Mouse (Mus musculus): ENCODE results near the gene Plekhd1. TPM values are rescaled to one million over a fixed set of nuclear protein-coding genes. Genes with fewer than 3 reads are reported as not detected.

Plekhd1 gene
- total RNA-seq, 2 experiments from 2014 or later = not detected

- no peak for ATAC-seq (ENCODE audit: poor library complexity, severe bottlenecking)
Observed at GRCm38 (mm10) chr12:80746031-80746813, 53.8 kb downstream of the Plekhd1 start.

- ATAC-seq (ENCODE audit: poor library complexity, severe bottlenecking) = no peak
Observed at GRCm38 (mm10) chr12:80751556-80751955, 59.2 kb downstream of the Plekhd1 start.

DNA sequence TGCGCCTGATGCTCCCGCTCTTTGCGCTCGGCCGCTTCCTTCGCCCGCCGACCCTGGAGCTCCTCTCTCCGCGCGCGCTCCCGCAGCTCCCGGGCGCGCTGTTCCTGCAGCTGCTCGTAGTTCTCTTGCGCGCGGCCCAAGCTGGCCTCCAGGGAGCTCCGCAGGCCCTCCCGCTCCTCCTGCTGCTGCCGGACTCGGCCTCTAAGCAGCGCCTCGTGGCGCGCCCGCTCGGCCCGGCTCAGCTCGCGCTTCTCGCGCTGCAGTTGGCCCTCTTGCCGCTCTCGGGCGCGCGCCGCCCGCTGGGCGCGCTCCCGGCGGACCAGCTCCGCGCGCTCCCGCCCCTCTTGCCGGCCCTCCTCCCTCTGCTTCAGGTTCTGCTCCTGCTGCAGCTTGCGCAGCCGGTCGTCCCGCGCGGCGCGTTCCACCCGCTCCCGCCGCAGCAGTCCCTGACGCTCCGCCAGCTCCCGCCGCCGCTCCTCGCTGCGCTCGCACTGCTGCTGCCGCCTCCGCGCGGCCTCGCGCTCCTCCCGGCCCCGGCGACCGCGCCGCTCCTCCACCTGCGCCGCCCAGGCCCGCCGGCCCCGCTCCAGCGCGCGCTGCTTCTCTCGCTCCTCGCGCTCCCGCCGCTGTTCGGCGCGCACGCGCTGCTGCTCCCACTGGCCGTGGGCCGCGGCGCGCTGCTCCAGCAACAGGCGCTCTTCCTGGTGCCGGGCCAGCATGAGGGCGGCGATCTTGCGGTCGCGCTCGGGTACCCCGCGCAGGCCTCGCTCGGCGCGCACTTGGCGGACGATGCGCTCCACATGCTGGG is 65.6 kb downstream of the Plekhd1 start:
- ATAC-seq (ENCODE audit: poor library complexity, severe bottlenecking) = 0 out of 2 replicates have a peak, but pooled peaks have one; percentile 31

DNA sequence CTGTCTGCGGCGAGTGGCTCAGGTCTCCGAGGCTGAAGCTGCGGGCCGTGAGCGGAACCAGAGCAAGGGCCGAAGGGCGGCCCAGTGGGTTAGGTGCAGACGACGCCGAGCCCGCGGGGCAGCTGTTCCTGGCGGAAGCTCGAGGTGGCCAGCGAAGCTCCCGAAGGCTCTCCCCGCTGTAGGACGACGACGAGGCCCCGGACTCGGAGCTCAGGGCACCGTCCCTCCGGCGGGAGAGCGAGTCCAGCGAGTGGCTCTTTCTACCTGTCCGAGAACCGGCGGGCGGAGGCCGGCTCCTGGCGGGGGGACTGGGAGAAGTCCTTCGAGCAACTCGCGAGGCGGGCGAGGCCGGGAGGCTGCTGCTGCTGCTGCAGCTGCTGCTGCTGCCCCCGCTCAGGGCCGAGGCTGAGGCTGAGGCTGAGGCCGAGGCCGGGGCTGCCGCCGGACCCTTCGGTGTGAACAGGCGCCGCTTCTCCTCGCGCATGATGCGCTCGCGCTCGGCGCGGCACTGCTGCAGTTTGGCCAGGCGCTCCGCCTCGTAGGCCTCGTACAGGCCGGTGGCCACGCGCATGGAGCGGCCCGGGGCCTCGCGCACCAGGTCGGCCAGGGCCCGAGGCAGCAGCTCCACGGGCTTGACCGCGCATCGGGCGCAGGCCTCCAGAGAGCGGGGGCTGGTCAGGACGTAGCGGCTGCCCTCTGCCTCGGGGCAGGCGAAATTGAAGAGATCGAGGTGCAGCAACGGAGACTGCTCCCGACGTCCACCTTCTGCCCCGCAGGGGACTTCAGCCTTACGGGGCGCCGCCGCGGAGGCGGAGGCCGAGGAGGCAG is 66.4 kb downstream of the Plekhd1 start:
- no peak for ATAC-seq (ENCODE audit: poor library complexity, severe bottlenecking)

GRCm38 (mm10) chr12:80759387-80759712 is 67.0 kb downstream of the Plekhd1 start:
- no peak for ATAC-seq (ENCODE audit: poor library complexity, severe bottlenecking)

- no peak for ATAC-seq (ENCODE audit: poor library complexity, severe bottlenecking)
Observed at GRCm38 (mm10) chr12:80759713-80760395, 67.5 kb downstream of the Plekhd1 start.

DNA sequence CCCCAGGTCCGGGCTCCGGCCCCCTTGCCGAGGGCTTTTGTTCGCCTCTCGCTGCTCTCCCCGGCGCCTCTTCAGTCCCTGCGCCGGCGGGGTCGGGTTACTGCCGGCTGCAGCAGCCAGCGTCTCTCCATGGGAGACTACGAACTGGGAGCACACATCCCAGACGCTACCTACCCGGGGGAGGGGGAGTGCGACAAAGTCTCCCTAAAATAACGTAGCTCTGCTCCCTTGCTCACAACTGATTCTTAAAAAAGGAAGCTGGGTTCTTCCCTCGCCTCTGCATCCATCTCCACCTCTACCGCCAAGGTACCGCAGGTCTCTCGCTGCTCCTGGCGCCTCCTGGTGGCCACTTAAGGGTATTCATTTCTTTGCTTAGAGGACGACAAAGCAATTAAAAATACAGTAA is 68.0 kb downstream of the Plekhd1 start, which contains the start of gene Ccdc177:
Ccdc177 (minus strand) TSS at position 292 of the 406 bp plus-strand sequence.
- ATAC-seq (ENCODE audit: poor library complexity, severe bottlenecking) = peak; percentile 88

DNA sequence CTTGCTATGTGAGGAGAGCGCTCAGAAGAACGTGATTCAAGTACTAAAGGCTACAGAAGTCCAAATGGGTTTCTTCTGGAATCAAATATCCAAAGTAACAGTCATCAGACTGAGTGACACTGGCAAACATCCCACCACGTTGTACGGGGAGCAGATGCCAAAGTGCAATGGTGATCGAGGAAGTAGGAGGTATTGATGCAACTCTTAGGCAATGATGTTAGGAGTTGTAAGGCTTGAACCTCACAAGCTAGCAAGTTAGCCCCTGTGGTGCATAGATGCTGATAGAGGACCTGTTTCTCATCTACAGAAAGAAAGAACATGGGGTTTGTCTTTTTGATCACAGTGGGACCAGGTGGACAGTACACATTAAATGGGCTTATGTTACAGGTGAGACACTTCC is 70.6 kb downstream of the Plekhd1 start:
- no peak for ATAC-seq (ENCODE audit: poor library complexity, severe bottlenecking)

GRCm38 (mm10) chr12:80764116-80764515 is 71.7 kb downstream of the Plekhd1 start:
- ATAC-seq (ENCODE audit: poor library complexity, severe bottlenecking) = no peak

DNA sequence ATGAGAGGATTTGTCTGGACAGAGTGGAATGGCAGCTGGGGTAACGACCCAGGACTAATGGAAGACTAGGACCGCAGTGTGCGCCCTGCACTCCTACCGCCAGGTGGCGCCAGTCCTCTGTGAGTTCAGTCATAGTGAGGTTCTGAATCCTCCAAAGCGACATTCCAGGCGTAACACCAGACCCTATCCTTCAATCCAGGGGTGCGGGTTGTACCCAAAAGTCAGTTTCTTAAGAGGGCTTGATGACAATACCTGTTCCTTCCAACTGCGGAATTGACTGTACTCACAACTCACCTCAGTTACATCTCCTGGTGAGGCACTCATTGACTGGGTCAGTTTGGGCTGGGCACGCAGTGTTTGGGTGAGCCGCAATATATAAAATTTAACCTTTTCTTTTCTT is 77.3 kb downstream of the Plekhd1 start:
- ATAC-seq (ENCODE audit: poor library complexity, severe bottlenecking) = peak; percentile 96

Other genes starting within 250 kb of the Plekhd1 start
- gene Exd2, start 229.5 kb upstream of the Plekhd1 start, total RNA-seq (2015) = 10.6 and 11.1 TPM in 2 replicates
- 9.9 and 12.9 TPM in 2 replicates for gene Exd2, start 229.5 kb upstream of the Plekhd1 start, total RNA-seq (2017)
- gene Galnt16, start 174.3 kb upstream of the Plekhd1 start, total RNA-seq (2015) = not detected in 2 replicates
- gene Galnt16, start 174.3 kb upstream of the Plekhd1 start, total RNA-seq (2017) = not detected in 2 replicates
- 24.3 and 24.5 TPM in 2 replicates for gene Slc39a9, start 48.7 kb upstream of the Plekhd1 start, total RNA-seq (2015)
- gene Slc39a9, start 48.7 kb upstream of the Plekhd1 start, total RNA-seq (2017) = 12.3 and 14.5 TPM in 2 replicates
- gene Erh, start 48.2 kb upstream of the Plekhd1 start, total RNA-seq (2015) = 33.8 and 57.1 TPM in 2 replicates
- gene Erh, start 48.2 kb upstream of the Plekhd1 start, total RNA-seq (2017) = 25.1 and 30.3 TPM in 2 replicates
- not detected in 2 replicates for gene Ccdc177, start 68.1 kb downstream of the Plekhd1 start, total RNA-seq (2015)
- gene Ccdc177, start 68.1 kb downstream of the Plekhd1 start, total RNA-seq (2017) = not detected in 2 replicates
- 26.8 and 26.9 TPM in 2 replicates for gene Susd6, start 97.9 kb downstream of the Plekhd1 start, total RNA-seq (2015)
- gene Susd6, start 97.9 kb downstream of the Plekhd1 start, total RNA-seq (2017) = 37.1 and 38.3 TPM in 2 replicates

All from megakaryocyte, adult 5-6 weeks (primary cell).